Mouse (Mus musculus) lung, embryonic 16.5 days (tissue): ENCODE measurements around the gene Scn8a. TPM values are rescaled to one million over a fixed set of nuclear protein-coding genes. Genes with fewer than 3 reads are reported as not detected.
A peak's percentile ranks its signal among the peaks of the same experiment; 100 is the strongest.

ENCODE experiments used
- ATAC-seq: fragments of 200-750 bp; cut with Nextera tagmentation; 2 replicates; pipeline ENCODE4 v1.8.0; 2017; ENCODE audit warnings: low read depth, mild to moderate bottlenecking, moderate library complexity
- H3K27ac ChIP-seq: fragments of 300-500 bp; sonication (generic); 2 replicates; pipeline ENCODE4 v1.5.1; 2014; ENCODE audit warnings: mild to moderate bottlenecking, control low read depth, low read length
- H3K27me3 ChIP-seq: fragments of 300-500 bp; sonication (generic); 2 replicates; pipeline ENCODE4 v1.6.1; 2014; ENCODE audit warnings: low read depth, low read length, mixed read lengths; ENCODE audit not compliant: control insufficient read depth, insufficient read depth
- H3K36me3 ChIP-seq: fragments of 300-500 bp; sonication (generic); 2 replicates; pipeline ENCODE4 v1.6.1; 2014; ENCODE audit warnings: low read length; ENCODE audit not compliant: control insufficient read depth, insufficient read depth
- H3K4me1 ChIP-seq: fragments of 300-500 bp; sonication (generic); replicated peaks from 2 replicates; pipeline ENCODE4 v1.6.1; 2014; ENCODE audit warnings: low read length, mixed read lengths; ENCODE audit not compliant: control insufficient read depth, insufficient read depth
- H3K4me2 ChIP-seq: fragments of 300-500 bp; sonication (generic); 2 replicates; pipeline ENCODE4 v1.6.1; 2014; ENCODE audit warnings: low read depth, low read length, control low read depth
- H3K4me3 ChIP-seq: fragments of 300-500 bp; sonication (generic); 2 replicates; pipeline ENCODE4 v1.5.1; 2014; ENCODE audit warnings: mild to moderate bottlenecking, low read length, control low read depth
- H3K9ac ChIP-seq: fragments of 300-500 bp; sonication (generic); 2 replicates; pipeline ENCODE4 v1.6.1; 2014; ENCODE audit warnings: low read length, control low read depth
- H3K9me3 ChIP-seq: fragments of 300-500 bp; sonication (generic); 2 replicates; pipeline ENCODE4 v1.6.1; 2016; ENCODE audit warnings: low read length; ENCODE audit not compliant: control insufficient read depth
- WGBS: fragments of 180-500 bp; shearing (Covaris S2); extraction: QIAGEN DNeasy Blood & Tissue Kit; methylation state at CpG from one replicate; pipeline ENCODE4 v1.1.7; 2014; 5-methylcytosine and 5-hydroxymethylcytosine counted together
- polyA plus RNA-seq: library from polyadenylated mRNA; unstranded; fragments of >200 nt; fragmentation: Nextera tagmentation; extraction: Ambion mirVana; gene quantifications from 2 replicates; pipeline ENCODE4 v1.2.1, GENCODE M21; 2015

Scn8a gene
- polyA plus RNA-seq, 1 experiment from 2014 or later = 1.4 TPM

- Histone ChIP-seq H3K27me3 (peaks cover 46% of the 10 kb centered on the region), H3K4me3 (peak overlapping the region; percentile 67), H3K27ac (no peak overlapping the region), H3K36me3 (no peaks in the 10 kb centered on the region), H3K4me2 (peak overlapping the region; percentile 93), H3K4me1 (peaks cover 7% of the 10 kb centered on the region), H3K9me3 (peaks cover 1% of the 10 kb centered on the region), H3K9ac (peak overlapping the region; percentile 61)
- WGBS = 4% methylated on average over 10 of the region's 69 CpGs
- ATAC-seq = peak; percentile 73
Measured at GRCm38 (mm10) chr15:100870775-100871106, 1.1 kb downstream of the Scn8a start.

GRCm38 (mm10) chr15:100871107-100872011, 1.7 kb downstream of the Scn8a start:
- ATAC-seq = 0 out of 2 replicates have a peak, but pooled peaks have one; percentile 26
- Histone ChIP-seq H3K4me2 (peak overlapping the region; percentile 93), H3K27ac (no peak overlapping the region), H3K4me3 (peak overlapping the region; percentile 67), H3K9ac (peak overlapping the region; percentile 61), H3K4me1 (peaks cover 7% of the 10 kb centered on the region), H3K36me3 (no peaks in the 10 kb centered on the region), H3K9me3 (no peaks in the 10 kb centered on the region), H3K27me3 (peaks cover 46% of the 10 kb centered on the region)
- 1% methylated on average over 47 of the region's 53 CpGs for WGBS

- no peak overlapping the region for H3K9ac ChIP-seq
- H3K27ac ChIP-seq = no peak overlapping the region
- ATAC-seq = peak; percentile 57; the same call in 1 of the 2 replicates
- no peak overlapping the region for H3K4me3 ChIP-seq
- WGBS = 2% methylated on average over 16 of the region's 16 CpGs
- no peaks in the 10 kb centered on the region for H3K36me3 ChIP-seq
- H3K27me3 ChIP-seq = peaks cover 46% of the 10 kb centered on the region
- H3K4me1 ChIP-seq = peaks cover 7% of the 10 kb centered on the region
- H3K4me2 ChIP-seq = no peak overlapping the region
- no peaks in the 10 kb centered on the region for H3K9me3 ChIP-seq
Measured at GRCm38 (mm10) chr15:100873155-100873554, 3.5 kb downstream of the Scn8a start.

GRCm38 (mm10) chr15:100879073-100879472, 9.4 kb downstream of the Scn8a start:
- Histone ChIP-seq H3K36me3 (no peaks in the 10 kb centered on the region), H3K4me2 (no peak overlapping the region), H3K27me3 (peaks cover 3% of the 10 kb centered on the region; the same call in 1 of the 2 replicates), H3K9ac (no peak overlapping the region), H3K4me3 (no peak overlapping the region), H3K27ac (no peak overlapping the region), H3K4me1 (no peaks in the 10 kb centered on the region), H3K9me3 (no peaks in the 10 kb centered on the region)
- 53% methylated on average over 15 of the region's 15 CpGs for WGBS
- no peak for ATAC-seq

- no peak for ATAC-seq
Measured at GRCm38 (mm10) chr15:100881385-100881784, 11.7 kb downstream of the Scn8a start.

GRCm38 (mm10) chr15:100884481-100884880, 14.8 kb downstream of the Scn8a start:
- ATAC-seq = no peak
- H3K9ac ChIP-seq = no peak overlapping the region
- no peak overlapping the region for H3K27ac ChIP-seq
- no peaks in the 10 kb centered on the region for H3K4me1 ChIP-seq
- no peak overlapping the region for H3K4me2 ChIP-seq
- H3K9me3 ChIP-seq = 0 out of 2 replicates have a peak, but pooled peaks cover 2% of the 10 kb centered on the region
- WGBS = 87% methylated on average over 6 of the region's 6 CpGs
- no peaks in the 10 kb centered on the region for H3K27me3 ChIP-seq
- H3K4me3 ChIP-seq = no peak overlapping the region
- H3K36me3 ChIP-seq = no peaks in the 10 kb centered on the region

More at GRCm38 (mm10) chr15:100881385-100881784, 11.7 kb downstream of the Scn8a start:
- Histone ChIP-seq H3K27ac (no peak overlapping the region), H3K27me3 (no peaks in the 10 kb centered on the region), H3K9me3 (no peaks in the 10 kb centered on the region), H3K36me3 (no peaks in the 10 kb centered on the region), H3K4me3 (no peak overlapping the region), H3K4me2 (no peak overlapping the region), H3K4me1 (no peaks in the 10 kb centered on the region), H3K9ac (no peak overlapping the region)
- WGBS = 61% methylated on average over 5 of the region's 5 CpGs

GRCm38 (mm10) chr15:100891962-100892361, 22.3 kb downstream of the Scn8a start:
- no peaks in the 10 kb centered on the region for H3K36me3 ChIP-seq
- H3K27me3 ChIP-seq = no peaks in the 10 kb centered on the region
- H3K9ac ChIP-seq = no peak overlapping the region
- H3K9me3 ChIP-seq = peaks cover 7% of the 10 kb centered on the region
- no peaks in the 10 kb centered on the region for H3K4me1 ChIP-seq
- ATAC-seq = 0 out of 2 replicates have a peak, but pooled peaks have one; percentile 43
- no peak overlapping the region for H3K4me2 ChIP-seq
- H3K4me3 ChIP-seq = no peak overlapping the region
- 60% methylated on average over 13 of the region's 13 CpGs for WGBS
- no peak overlapping the region for H3K27ac ChIP-seq

GRCm38 (mm10) chr15:100896502-100896901, 26.8 kb downstream of the Scn8a start:
- ATAC-seq = no peak
- WGBS = 97% methylated on average over 23 of the region's 23 CpGs
- Histone ChIP-seq H3K4me1 (no peaks in the 10 kb centered on the region), H3K9me3 (peaks cover 7% of the 10 kb centered on the region), H3K27me3 (no peaks in the 10 kb centered on the region), H3K4me3 (no peak overlapping the region), H3K27ac (no peak overlapping the region), H3K36me3 (no peaks in the 10 kb centered on the region), H3K4me2 (no peak overlapping the region), H3K9ac (no peak overlapping the region)

- Histone ChIP-seq H3K36me3 (no peaks in the 10 kb centered on the region), H3K9me3 (no peaks in the 10 kb centered on the region), H3K27ac (no peak overlapping the region), H3K4me2 (no peak overlapping the region), H3K9ac (no peak overlapping the region), H3K4me1 (no peaks in the 10 kb centered on the region), H3K27me3 (no peaks in the 10 kb centered on the region), H3K4me3 (no peak overlapping the region)
- no peak for ATAC-seq
- 74% methylated on average over 9 of the region's 9 CpGs for WGBS
Measured at GRCm38 (mm10) chr15:100903811-100904210, 34.2 kb downstream of the Scn8a start.
